Mouse (Mus musculus) hindbrain, embryonic 12.5 days (tissue): ENCODE data around the gene Pigg. TPM values are rescaled to one million over a fixed set of nuclear protein-coding genes. Genes with fewer than 3 reads are reported as not detected.

Experiments used
- ATAC-seq: fragments of 200-750 bp; cut with Nextera tagmentation; 2 replicates; pipeline ENCODE4 v1.8.0; 2017; ENCODE audit warnings: moderate TSS enrichment; ENCODE audit not compliant: low FRiP score
- H3K27ac ChIP-seq: fragments of 300-500 bp; sonication (generic); 2 replicates; pipeline ENCODE4 v1.5.1; 2016; ENCODE audit warnings: mild to moderate bottlenecking
- H3K27me3 ChIP-seq: fragments of 300-500 bp; sonication (generic); 2 replicates; pipeline ENCODE4 v1.6.1; 2016; ENCODE audit warnings: mild to moderate bottlenecking
- H3K36me3 ChIP-seq: fragments of 300-500 bp; sonication (generic); 2 replicates; pipeline ENCODE4 v1.6.1; 2016; ENCODE audit warnings: mild to moderate bottlenecking
- H3K4me1 ChIP-seq: fragments of 300-500 bp; sonication (generic); 2 replicates; pipeline ENCODE4 v1.6.1; 2016
- H3K4me2 ChIP-seq: fragments of 300-500 bp; sonication (generic); replicated peaks from 2 replicates; pipeline ENCODE4 v1.6.1; 2016; ENCODE audit warnings: mild to moderate bottlenecking
- H3K4me3 ChIP-seq: fragments of 300-500 bp; sonication (generic); 2 replicates; pipeline ENCODE4 v1.5.1; 2016; ENCODE audit warnings: mild to moderate bottlenecking
- H3K9ac ChIP-seq: fragments of 300-500 bp; sonication (generic); 2 replicates; pipeline ENCODE4 v1.6.1; 2016; ENCODE audit warnings: mild to moderate bottlenecking, moderate library complexity
- H3K9me3 ChIP-seq: fragments of 300-500 bp; sonication (generic); replicated peaks from 2 replicates; pipeline ENCODE4 v1.6.1; 2016; ENCODE audit warnings: mild to moderate bottlenecking
- whole genome bisulfite sequencing: fragments of 180-500 bp; shearing (Covaris S2); methylation state at CpG from one replicate; pipeline ENCODE4 v1.1.7; 2016; 5-methylcytosine and 5-hydroxymethylcytosine counted together
- polyA plus RNA-seq: library from polyadenylated mRNA; unstranded; fragments of >200 nt; fragmentation: Nextera tagmentation; extraction: Ambion mirVana; gene quantifications from 2 replicates; pipeline ENCODE4 v1.2.1, GENCODE M21; 2016

Gene Pigg
- polyA plus RNA-seq, 1 experiment from 2014 or later: 6.7 TPM

DNA sequence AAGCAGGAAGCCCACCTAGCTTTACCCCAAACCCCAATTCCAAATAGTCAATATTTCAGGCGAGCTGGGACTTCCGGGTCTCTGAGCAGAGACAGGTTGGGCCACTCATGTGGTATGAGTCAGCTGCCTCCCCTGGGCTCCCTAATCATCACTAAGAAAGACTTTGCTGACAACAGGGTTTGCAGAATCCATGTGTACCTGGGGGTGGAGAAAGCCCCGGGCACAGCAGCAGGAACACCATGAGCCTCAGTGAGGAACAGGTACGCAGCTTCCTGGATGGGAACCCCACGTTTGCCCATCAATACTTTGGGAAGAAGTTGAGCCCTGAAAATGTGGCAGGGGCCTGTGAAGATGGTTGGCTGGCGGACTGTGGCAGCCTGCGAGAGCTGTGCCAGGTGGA is 75.8 kb downstream of the Pigg start, which contains the start of gene Pde6b:
Pde6b (plus strand) TSS at position 191 of the 400 bp plus-strand sequence.
- H3K4me3 ChIP-seq: no peak within 1 kb of the TSS
- H3K36me3 ChIP-seq: no peaks in the 10 kb centered on the region
- H3K27me3 ChIP-seq: no peaks in the 10 kb centered on the region
- no peak within 1 kb of the TSS for H3K27ac ChIP-seq
- no peaks in the 10 kb centered on the region for H3K9me3 ChIP-seq
- H3K4me1 ChIP-seq: no peaks in the 10 kb centered on the region
- no peak for ATAC-seq
- no peak within 1 kb of the TSS for H3K9ac ChIP-seq
- WGBS: 79% methylated on average over 7 of the region's 7 CpGs
- no peak within 1 kb of the TSS for H3K4me2 ChIP-seq

DNA sequence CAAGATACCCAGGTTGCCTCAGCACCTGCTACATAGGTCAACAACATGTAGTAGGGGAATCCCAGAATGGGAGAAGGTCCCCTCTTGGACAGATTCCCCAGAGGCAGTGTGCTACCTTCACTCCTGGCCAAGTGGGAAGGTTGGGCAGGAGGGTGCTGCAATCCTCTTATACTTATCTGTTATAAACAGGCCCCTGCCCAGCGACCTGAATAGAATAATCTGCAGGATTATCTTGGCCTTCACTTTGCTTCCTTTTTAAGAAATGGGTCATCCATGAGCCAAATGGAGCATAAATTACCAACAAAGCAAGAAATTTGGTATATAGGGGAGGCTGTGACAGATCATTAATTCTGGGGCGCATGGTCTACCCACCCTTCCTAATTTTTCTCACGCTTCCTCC is 77.3 kb downstream of the Pigg start:
- no peak overlapping the region for H3K4me3 ChIP-seq
- H3K27ac ChIP-seq: no peak overlapping the region
- no peaks in the 10 kb centered on the region for H3K9me3 ChIP-seq
- no peak overlapping the region for H3K9ac ChIP-seq
- H3K4me2 ChIP-seq: no peak overlapping the region
- H3K4me1 ChIP-seq: no peaks in the 10 kb centered on the region
- no peak for ATAC-seq
- no peaks in the 10 kb centered on the region for H3K36me3 ChIP-seq
- no peaks in the 10 kb centered on the region for H3K27me3 ChIP-seq
- 82% methylated on average over 3 of the region's 3 CpGs for WGBS

Other genes starting within 250 kb of the Pigg start
- gene Mtf2, start 246.9 kb upstream of the Pigg start, polyA plus RNA-seq: 134 and 142 TPM in 2 replicates
- 26.5 and 30.4 TPM in 2 replicates for gene Tmed5, start 180.0 kb upstream of the Pigg start, polyA plus RNA-seq
- gene Ccdc18, start 179.7 kb upstream of the Pigg start, polyA plus RNA-seq: 7.3 and 7.7 TPM in 2 replicates
- 46.7 and 51.4 TPM in 2 replicates for gene Dr1, start 43.7 kb upstream of the Pigg start, polyA plus RNA-seq
- 0.14 and 0.40 TPM in 2 replicates for gene Gm42517, start 55.3 kb downstream of the Pigg start, polyA plus RNA-seq
- gene Pde6b, start 75.8 kb downstream of the Pigg start, polyA plus RNA-seq: 0.31 and 0.35 TPM in 2 replicates
- 393 and 437 TPM in 2 replicates for gene Atp5k, start 121.8 kb downstream of the Pigg start, polyA plus RNA-seq
- 0.12 and 0.13 TPM in 2 replicates for gene Mfsd7a, start 136.3 kb downstream of the Pigg start, polyA plus RNA-seq
- gene Pcgf3, start 148.6 kb downstream of the Pigg start, polyA plus RNA-seq: 39.5 and 42.6 TPM in 2 replicates
- 23.7 and 24.9 TPM in 2 replicates for gene Cplx1, start 237.4 kb downstream of the Pigg start, polyA plus RNA-seq